14 mouse cellular contexts compared by ENCODE assay signal in genomic region chr7:78102396-78102795, GRCm38 (mm10).
"Had no signal": no experiment of that assay in that cellular context is flagged by ENCODE, and none has a peak within 500 bp of the region (broad histone marks: within the 10 kb centered on the region; RNA-seq: fewer than 3 reads in every experiment).

No protein-coding gene starts in this region.

- DNase-seq: gastrocnemius, postnatal 14 days; gastrocnemius, postnatal 36 days; heart, adult 11 months; heart, adult 2 months; heart, postnatal 14 days; heart, postnatal 36 days; kidney, adult 11 months; kidney, adult 2 months; kidney, adult 9 months; kidney, postnatal 14 days; kidney, postnatal 36 days; layer of hippocampus, adult 9-11 months; layer of hippocampus, postnatal 36 days; left cerebral cortex, postnatal 4 days had no signal
